Mouse (Mus musculus) brain, embryonic 14.5 days (tissue): ENCODE measurements around the gene Nek8.

ENCODE experiments used
- CTCF ChIP-seq: fragments of 200-500 bp; IDR thresholded peaks from 2 replicates; pipeline ENCODE4 v1.5.1; 2012; ENCODE audit warnings: inconsistent platforms, mild to moderate bottlenecking, moderate library complexity, borderline replicate concordance; ENCODE audit not compliant: insufficient read depth, insufficient read length; ENCODE audit errors: extremely low read depth
- POLR2A ChIP-seq: fragments of 200-500 bp; IDR thresholded peaks from 2 replicates; pipeline ENCODE4 v1.6.1; 2012; ENCODE audit warnings: mild to moderate bottlenecking, inconsistent platforms, borderline replicate concordance; ENCODE audit not compliant: poor library complexity, insufficient read depth, insufficient read length, severe bottlenecking; ENCODE audit errors: extremely low read depth

GRCm38 (mm10) chr11:78204287-78204686, 27.8 kb upstream of the Nek8 start:
- TF ChIP-seq CTCF, result no peak
- TF ChIP-seq POLR2A, result no peak
